Mouse (Mus musculus) embryo, embryonic 10.5 days (tissue): ENCODE data around the gene Efcab11.

Experiments used
- DNase-seq: peaks from one replicate; pipeline ENCODE4 v3.0.0-alpha.2; 2015; ENCODE audit warnings: low spot score

Gene Efcab11

DNA sequence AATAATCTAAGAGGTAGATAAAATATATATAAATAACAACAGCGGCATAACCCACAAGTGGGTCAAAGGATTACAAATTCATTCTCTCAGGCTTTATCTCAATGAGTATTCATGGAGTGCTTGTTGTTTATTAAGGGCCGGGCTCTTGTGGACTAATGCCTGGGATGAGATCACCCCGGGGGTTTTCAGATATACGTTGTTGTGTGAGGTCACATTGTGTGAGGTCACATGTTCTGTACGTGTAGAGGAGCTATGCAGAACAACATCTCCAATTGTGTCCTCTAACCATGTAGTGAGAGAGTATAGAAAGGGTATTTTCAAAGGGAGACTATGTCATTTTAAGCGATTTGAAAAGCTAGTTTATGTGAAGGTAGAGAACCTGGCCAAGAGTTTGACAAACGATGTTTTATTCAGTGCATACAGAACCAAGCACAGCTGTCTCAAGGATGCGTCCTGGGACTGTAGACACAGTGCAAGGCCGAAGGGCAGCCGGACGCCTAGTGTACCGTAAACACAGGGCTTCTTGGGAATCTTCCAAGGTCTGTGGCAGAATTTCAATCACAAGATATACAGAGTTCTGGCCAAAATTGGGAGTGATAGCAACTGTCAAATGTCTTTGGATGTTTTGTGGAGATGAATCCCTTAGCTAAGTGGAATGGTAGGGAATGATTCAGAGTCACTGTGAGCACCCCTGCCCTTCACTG lies 212.9 kb downstream of the Efcab11 start:
- DNase-seq, result no peak

DNA sequence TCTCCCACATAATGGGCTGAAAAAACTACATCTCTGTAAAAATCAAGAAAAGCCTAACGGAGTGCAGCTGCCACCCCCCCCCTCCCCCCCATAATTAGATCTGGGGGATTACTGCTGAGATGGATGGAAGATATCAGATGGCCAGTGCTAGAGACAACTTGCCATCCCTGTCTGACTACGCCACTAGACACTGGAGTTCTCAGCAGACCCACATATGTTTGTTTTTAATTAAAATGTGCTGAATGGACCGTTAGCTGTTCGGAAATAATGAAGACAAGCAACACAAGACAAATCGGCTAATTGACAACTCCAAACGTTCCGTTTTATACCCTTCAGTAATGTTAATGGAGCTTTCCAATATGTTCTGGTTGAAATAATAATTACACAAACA lies 213.5 kb downstream of the Efcab11 start:
- DNase-seq, result no peak

DNA sequence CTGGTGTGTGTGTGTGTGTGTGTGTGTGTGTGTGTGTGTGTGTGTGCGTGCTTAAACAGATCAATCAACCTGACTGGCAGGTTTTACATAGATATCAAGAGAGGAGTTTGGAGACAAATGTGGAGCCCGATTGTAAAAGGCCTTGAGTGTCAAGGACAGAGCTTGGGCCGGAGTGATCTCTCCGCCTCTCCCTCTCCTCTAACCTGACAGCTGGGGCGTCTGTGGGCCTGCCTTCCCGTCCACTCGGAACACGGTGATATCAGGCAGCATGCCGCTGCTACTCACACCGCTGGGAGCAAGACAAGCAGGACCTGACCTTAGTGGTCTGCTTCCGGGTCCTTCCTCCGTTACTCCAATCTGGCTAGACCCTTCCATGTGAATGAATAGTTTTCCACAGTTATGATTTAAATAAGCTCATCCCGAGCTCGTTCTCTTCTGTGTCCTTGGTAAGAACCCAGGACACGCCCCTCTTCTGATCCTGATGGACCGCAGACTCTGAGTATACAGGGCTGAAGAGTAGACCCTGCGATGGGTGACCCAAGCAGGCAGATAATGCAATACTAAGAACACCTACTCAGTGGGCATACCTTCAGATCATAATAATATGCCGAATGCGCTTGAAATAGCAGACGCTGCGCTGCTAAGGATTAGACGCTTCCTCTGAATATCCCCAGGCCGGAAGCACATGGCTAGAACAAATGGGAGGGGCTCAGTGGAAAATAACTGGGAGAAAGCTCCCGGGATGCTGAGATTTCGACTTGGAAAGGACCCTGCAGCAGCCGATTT lies 214.1 kb downstream of the Efcab11 start:
- DNase-seq, result no peak

DNA sequence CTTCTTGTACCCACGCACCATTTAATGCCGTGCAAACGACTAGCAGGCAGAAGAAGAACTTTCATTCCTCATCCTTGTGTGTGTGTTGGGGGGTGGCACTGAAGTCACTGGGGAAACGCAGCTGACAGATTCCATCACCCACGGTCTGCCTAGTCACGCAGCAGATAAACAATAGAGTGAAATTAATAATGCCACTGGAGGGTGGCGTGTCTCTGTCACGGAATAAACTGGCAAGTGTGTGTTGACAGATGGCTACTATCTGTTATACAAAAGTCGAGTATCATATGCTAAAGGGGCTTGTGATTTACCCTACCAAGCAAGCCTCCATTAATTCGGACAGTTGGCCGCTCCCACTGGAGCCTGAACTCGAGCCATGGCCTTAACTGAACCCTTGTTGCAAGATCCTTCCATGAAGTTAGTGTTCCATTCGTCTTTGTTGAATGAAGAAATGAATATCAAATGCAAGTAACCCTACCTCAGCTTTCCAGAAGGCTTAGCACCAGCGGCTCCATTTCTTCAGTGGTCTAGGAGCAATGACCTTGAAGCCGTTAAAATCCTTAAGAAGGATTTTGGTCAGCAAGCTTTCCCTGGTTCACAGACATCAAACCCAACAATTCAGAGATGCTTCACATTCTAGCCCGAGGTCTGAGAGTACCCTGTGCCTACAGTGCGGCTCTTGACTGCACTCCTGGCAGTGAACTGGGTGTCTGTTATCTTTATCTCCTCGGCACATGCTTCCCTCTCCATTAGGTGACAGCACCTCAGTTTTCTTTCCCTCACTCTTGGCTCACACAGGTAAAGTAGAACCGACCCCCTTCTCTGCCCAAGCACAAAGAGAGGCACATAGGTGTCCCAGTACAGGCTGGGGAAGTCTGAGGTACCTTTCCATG lies 229.0 kb downstream of the Efcab11 start:
- no peak for DNase-seq

DNA sequence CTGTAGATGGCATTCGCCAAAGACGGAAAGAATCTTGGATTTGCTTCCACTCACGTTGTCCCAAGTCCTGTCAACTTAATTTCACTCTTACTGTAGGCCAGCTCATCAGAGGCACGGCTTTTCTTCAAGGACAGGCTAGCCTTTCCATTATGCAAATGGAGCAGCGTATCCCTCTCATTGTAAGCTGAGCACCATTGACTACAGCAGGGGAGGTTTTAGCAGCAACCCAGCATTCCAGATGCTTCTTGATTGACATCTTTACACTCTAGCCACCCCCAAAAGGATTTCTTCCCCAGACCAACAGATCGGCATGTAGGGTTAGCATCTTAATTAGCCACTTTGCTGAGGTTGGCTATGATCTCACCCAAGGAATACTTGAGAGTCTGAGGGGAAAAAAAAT lies 231.8 kb downstream of the Efcab11 start:
- no peak for DNase-seq

DNA sequence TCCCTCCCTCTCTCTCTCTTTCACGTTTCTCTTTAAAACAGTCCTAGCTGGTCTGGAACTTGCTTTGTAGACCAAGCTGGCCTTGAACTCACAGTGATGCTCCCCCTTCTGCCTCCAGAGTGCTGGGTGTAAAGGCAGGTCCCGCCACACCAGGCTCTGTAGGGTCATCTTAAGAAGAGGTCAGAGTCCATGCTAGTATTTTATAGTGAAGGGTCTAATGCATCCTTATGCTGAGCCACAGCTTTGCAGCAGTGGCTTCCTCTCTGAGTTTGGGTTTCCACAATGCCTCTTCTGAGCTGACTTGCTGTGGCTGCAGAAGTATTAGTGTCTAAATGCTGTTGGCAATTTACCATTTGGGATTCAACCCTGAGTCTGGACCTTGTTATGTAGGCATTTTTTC lies 234.5 kb downstream of the Efcab11 start:
- no peak for DNase-seq

DNA sequence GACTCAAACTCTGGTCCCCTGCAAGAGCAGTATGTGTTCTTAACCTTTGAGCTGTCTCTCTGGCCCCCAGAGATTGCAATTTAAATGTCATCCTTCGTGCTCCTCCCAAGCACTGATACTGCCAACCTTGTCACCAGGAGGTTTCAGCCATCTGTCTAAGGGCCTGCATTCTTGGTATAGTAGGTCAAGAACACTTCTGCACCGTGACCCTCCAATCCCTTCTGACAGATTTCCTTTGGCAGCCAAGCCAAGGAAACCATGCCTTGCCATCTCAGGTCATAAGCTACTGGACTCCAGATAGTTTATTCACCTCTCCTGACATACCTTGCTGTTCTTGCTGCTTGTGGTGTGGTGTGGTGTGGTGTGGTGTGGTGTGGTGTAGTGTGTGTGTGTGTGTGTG lies 235.5 kb downstream of the Efcab11 start:
- no peak for DNase-seq

DNA sequence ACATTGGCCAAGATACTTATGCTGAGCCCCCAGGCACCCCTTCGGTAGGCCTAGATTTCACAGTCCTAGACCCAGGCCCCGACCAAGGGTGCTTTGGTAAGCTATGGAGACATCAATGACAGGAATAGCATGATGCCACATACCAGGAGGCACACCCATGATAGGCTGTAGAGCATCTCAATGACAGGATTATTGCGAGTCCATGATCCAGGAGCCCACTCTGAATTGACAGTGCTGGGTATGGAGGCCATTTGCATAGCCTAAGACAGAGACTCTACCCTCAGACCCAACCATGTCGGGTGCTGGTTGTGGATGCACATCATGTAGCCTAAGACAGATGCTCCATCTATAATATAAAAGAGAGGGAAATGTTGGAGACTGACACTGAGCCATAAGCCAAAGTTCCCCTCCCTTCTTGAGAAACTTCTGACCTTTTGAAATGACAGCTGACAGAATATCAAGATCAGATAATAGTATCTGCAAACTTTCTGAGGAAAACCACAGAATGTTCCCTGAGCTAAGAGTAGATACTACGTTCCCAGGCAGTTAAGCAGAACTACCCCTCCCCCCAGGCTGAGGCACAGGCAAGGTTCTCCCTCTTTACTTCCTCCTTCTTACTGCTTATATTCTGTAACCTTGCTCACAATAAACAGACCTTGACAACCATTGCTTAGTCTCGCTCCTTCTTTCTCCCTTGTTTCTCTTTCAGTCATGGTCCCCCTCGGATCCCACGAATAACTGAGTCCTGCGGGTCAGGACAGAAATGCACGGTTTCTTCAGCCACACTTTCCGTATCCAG lies 237.5 kb downstream of the Efcab11 start:
- DNase-seq, result no peak

DNA sequence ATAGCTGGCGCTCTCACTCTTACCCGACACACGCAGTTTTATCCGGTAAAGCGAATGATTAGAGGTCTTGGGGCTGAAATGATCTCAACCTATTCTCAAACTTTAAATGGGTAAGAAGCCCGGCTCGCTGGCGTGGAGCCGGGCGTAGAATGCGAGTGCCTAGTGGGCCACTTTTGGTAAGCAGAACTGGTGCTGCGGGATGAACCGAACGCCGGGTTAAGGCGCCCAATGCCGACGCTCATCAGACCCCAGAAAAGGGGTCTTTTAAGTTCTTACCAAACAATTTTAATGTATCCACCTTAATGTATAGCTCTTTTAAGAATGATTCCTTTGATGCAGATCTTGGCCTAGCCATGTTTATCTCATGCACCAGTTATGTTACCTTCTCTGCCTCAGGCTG lies 238.8 kb downstream of the Efcab11 start:
- no peak for DNase-seq

DNA sequence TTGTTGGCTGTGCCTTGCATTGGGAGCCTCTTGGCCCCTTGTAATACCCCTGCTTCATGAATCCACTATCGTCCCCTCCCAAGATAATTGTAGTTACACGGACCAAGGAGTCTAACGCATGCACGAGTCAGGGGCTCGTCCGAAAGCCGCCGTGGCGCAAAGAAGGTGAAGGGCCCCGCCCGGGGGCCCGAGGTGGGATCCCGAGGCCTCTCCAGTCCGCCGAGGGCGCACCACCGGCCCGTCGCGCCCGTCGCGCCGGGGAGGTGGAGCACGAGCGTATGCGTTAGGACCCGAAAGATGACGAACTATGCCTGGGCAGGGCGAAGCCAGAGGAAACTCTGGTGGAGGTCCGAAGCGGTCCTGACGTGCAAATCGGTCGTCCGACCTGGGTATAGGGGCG lies 239.3 kb downstream of the Efcab11 start:
- no peak for DNase-seq
